Mouse (Mus musculus) adrenal gland, adult 18-20 months (tissue): ENCODE measurements around the gene Fgf22. TPM values are rescaled to one million over a fixed set of nuclear protein-coding genes. Genes with fewer than 3 reads are reported as not detected.
"Not testable (repeated sequence)": the region's sequence is repeated elsewhere in the genome, so short reads cannot be mapped to it uniquely, and the experiment has no call there.

Experiments used
- DNase-seq, 2 experiments: peaks; one replicate each; pipeline ENCODE4 v3.0.0; 2021 to 2022; ENCODE audit warnings: low spot score in 2 of 2
- total RNA-seq, 2 experiments: library from RNA; stranded (reverse); gene quantifications; 1 replicate in 1 of 2; 2 replicates in 1 of 2; pipeline ENCODE4 v1.2.3; 2021

Gene Fgf22
- total RNA-seq, 2 experiments from 2014 or later = 0.13 TPM; not detected in 1

GRCm38 (mm10) chr10:79729357-79729965, 25.4 kb upstream of the Fgf22 start:
- no peak for DNase-seq

GRCm38 (mm10) chr10:79732500-79732899, 22.4 kb upstream of the Fgf22 start:
- no peak for DNase-seq

- DNase-seq = no peak
Measured at GRCm38 (mm10) chr10:79733847-79734246, 21.0 kb upstream of the Fgf22 start.

DNA sequence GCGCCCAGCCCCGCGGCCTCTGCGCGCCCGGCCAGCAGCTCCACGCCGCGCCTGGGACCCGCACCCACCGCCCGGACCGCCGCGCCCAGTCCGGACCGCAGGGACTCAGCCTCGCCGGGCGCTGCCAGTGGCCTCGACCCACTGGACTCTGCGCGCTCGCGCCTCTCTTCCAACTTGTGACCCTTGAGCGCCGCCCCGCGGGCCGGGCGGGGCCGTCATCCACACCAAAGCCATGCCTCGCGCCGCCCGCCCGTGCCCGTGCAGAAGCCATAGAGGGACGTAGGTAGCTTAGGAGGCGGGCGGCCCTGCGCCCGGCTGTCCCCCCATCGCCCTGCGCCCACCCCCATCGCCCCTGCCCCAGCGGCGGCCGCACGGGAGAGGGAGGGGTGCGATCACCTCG, 19.5 kb upstream of the Fgf22 start:
- no peak for DNase-seq

- DNase-seq = no peak
Measured at GRCm38 (mm10) chr10:79736706-79737105, 18.2 kb upstream of the Fgf22 start.

- no peak for DNase-seq
Measured at GRCm38 (mm10) chr10:79738259-79738658, 16.6 kb upstream of the Fgf22 start.

DNA sequence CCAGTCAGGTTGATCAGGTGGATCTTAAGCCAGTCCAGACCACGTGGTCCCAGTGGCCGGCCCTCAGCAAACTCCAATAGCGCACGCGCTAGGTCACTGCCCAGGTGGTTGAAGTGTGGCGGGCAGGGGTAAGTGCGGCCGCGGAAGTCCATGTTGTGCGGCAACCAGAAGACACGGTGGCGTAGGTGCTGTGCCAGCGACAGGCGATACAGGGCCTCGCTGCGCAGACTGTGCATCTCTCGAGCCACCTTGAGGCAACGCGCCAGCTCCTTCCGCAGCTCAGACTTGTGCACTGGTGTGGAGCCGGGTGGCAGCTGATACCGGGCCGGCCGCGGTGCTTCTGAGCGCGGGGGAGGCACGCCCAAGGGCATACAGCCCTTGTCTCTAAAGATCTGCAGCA, 15.6 kb upstream of the Fgf22 start:
- DNase-seq = no peak

- no peak for DNase-seq
Measured at GRCm38 (mm10) chr10:79740863-79741262, 14.0 kb upstream of the Fgf22 start.

DNA sequence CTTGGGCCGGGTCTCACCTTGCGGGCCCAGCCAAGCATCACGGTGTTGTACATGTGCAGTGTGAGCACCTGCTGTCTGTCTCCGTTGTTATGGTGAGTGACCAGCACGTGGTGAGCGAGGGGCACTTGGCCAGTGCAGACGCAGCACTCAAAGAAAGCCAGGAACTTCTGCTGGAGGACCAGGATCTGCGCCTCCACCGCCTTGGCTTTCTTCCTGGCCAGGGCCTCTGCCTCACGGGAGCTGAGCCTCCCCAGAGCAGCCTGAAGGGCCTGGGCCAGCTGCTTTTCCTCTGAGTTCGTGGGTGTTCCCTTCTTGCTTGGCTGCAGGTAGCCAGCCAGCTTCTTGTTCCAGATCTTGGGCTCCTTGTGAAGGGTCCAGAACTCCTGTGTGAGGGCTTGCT, 11.7 kb upstream of the Fgf22 start:
- DNase-seq = no peak

DNA sequence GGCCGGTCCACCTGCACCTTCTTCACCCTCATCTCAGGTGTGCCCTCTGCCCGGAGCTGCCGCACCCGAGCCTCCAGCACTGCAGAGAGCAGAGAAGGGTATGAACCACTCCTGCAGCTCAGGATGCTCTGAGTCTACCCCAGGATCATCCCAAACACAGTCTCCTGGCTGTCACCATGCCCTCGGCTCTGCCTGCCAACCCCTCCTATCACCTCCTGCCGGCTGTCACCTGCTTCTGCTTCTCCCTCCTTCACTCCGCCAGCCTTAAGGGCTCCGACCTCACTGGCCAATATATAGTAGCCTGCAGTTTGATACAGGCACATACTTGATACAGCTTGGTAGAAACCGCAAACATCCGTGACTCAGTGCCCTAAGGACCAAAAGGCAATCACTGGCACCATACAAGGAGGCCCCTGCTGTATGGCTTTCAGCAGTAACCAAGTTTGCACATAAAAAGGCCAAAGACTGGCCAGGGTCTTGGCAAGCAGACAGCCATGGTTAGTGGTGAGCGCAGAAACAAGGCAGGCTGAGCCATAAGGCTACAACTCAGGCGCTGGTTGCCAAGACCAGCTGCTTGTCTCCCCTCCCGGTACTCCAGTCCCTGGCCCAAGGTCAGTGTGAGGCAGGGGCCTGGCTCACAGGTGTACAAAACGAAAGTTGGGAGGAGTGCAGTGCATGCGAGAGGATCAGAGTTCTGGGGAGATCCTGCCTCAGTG, 11.1 kb upstream of the Fgf22 start:
- DNase-seq = no peak

- no peak for DNase-seq
Measured at GRCm38 (mm10) chr10:79745411-79745810, 9.5 kb upstream of the Fgf22 start.

DNA sequence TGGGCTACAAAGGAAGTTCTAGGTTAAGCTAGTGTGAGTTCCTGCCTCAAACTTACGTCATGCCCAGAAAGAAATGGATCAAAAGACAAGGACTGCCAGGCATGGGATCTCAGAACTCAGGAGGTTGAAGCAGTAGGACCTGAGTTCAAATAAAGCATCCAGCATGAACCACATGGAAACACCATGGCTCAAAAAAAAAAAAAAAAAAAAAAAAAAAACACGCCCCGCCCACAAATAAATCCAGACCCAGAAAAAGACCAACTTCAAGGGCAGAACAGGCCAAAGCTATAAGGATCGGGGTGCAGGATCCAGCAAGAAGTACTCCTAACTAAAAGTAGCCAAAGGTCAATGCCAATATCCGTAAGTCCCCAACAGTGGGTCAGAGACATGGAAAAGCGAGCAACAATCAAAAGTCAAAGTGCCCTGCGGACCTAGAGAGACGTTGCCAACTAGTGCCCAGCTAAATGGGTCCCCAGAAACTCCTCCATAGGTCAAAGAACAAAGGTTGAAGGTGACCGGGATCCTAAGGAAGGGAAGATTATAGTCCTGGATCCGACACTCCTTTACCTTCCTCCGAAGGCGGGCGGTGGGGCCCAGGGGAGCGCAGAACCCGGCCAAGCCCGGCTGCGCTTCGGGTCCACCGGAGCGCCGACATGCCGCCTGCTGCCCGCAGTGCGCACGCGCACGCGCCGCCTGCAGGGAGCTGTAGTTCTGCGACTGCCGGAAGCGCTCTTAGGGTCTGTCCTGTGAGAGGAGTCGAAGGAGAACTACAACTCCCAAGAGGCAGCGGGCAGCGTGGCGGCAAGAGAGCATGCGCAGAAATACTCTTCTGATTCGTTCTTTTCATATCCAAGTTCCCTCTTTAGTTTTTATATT, 8.7 kb upstream of the Fgf22 start, which contains the start of gene Polrmt:
Gene Polrmt, minus strand, starts transcription at position 684 of the 876 bp plus-strand sequence.
- DNase-seq = peak; percentile 85 to 90

DNA sequence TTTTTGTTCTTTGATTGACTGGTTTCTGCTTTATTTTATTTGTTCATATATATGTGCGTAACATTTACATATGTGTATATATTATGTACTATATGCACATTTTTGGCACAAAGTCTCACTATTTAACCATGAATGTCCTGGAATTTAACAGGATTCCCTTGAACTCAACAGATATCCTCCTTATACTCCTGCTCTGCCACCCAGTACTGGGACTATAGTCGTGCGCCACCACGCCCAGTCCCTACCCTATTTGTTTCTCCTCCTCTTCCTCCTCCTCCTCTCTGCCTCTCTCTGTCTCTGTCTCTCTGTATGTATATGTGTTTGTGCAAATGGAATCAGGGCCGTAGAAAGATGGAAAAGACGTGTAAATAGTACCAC, 8.1 kb upstream of the Fgf22 start:
- DNase-seq = no peak

- DNase-seq = no peak
Measured at GRCm38 (mm10) chr10:79748496-79748895, 6.4 kb upstream of the Fgf22 start.

- DNase-seq = no peak
Measured at GRCm38 (mm10) chr10:79755854-79756253, 978 bp downstream of the Fgf22 start.

DNA sequence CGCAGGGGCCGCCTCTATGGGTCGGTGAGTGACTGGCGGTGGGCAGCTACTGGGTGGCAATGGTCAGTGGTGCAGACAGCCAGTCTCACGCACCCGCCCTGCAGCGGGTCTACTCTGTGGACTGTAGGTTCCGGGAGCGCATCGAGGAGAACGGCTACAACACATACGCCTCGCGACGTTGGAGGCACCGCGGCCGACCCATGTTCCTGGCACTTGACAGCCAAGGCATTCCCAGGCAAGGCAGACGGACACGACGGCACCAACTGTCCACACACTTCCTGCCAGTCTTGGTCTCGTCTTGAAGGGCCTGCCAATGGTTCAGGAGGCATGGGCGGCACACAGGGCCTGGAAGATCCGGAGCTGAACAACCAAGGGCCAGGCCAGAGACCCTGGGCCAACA, 1.8 kb downstream of the Fgf22 start:
- no peak for DNase-seq

- not testable (repeated sequence) for DNase-seq
Measured at GRCm38 (mm10) chr10:79759675-79760074, 4.8 kb downstream of the Fgf22 start.

- no peak for DNase-seq
Measured at GRCm38 (mm10) chr10:79760603-79761143, 5.8 kb downstream of the Fgf22 start.

DNA sequence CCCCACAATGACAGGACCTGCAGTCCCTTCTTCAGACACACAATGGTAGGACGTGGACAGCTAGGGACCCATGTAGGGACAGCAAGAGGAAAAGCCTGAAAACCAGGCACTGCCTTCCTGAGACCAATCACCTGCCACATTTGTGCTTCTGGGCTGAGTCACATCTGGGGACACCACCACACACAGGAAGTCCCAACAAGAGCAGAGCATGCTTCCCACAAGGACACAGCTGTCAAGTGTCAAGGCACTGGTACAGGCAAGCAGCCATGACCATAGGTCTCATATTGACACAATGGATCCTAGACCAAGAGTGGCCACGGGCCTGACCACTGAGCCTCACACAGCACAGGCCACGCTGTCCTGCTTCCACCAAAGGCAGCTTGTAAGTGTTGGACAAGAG, 8.0 kb downstream of the Fgf22 start:
- DNase-seq = no peak

GRCm38 (mm10) chr10:79764234-79764633, 9.4 kb downstream of the Fgf22 start:
- no peak for DNase-seq

GRCm38 (mm10) chr10:79765228-79765745, 10.4 kb downstream of the Fgf22 start:
- DNase-seq = no peak
